Mouse (Mus musculus) urinary bladder, postnatal 36 days (tissue): Measurements from ENCODE around the gene Gltp.

Source experiments
- DNase-seq, 2 experiments: peaks; one replicate each; pipeline ENCODE4 v3.0.0; 2022; ENCODE audit warnings: low spot score in 2 of 2, mixed read lengths in 1 of 2

Gltp gene

GRCm38 (mm10) chr5:114661029-114661428 lies 29.8 kb downstream of the Gltp start:
- no peak for DNase-seq

DNA sequence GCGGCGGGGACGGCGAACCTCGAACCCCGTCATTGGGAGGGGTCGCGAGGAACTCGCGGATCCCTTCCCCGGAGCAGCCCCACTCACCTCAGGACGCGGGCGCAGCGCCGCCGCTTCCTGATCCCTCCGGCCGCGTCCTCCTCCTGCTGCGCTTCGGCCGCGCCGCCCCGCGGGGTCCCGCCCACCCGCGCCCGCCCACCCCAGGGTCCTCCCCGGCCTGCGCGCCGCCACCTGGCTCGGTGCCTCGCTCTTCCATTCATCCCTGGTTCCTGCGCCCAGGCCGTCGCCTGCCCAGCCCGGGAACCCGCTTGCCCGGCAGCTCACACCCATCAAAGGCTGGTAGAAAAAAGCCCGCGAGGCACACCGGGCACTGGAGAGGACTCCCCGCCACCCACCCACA lies 32.5 kb downstream of the Gltp start, which contains the start of gene Trpv4:
Gene Trpv4 (minus strand): TSS at position 167 of the 400 bp plus-strand sequence.
- DNase-seq: peak in 1 of 2 experiments; percentile 44

DNA sequence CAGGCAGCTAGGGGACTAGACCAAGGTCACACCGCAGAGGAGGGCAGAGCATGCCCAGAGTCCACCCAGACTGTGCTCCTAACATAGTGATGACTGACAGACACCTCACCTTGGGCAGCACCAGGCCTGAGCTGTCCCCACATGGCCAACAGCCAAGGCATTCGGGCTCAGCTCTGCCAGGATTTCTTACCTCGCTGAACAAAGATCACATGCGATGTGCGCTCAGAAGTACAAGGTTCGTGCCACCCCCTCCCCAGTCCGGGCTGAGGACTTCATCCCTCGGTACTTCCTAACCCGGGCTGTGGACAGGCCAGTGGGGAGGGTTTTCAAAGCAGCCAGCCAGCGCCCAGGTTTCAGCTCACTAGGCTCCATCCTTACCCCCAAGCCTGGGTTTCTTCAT lies 33.4 kb downstream of the Gltp start:
- DNase-seq: no peak

- DNase-seq: peak in 1 of 2 experiments; percentile 51
Observed at GRCm38 (mm10) chr5:114656305-114656704, 34.5 kb downstream of the Gltp start.

GRCm38 (mm10) chr5:114655721-114656120 lies 35.1 kb downstream of the Gltp start:
- no peak for DNase-seq

GRCm38 (mm10) chr5:114653656-114654437 lies 36.9 kb downstream of the Gltp start:
- DNase-seq: peak; percentile 49 to 66

DNA sequence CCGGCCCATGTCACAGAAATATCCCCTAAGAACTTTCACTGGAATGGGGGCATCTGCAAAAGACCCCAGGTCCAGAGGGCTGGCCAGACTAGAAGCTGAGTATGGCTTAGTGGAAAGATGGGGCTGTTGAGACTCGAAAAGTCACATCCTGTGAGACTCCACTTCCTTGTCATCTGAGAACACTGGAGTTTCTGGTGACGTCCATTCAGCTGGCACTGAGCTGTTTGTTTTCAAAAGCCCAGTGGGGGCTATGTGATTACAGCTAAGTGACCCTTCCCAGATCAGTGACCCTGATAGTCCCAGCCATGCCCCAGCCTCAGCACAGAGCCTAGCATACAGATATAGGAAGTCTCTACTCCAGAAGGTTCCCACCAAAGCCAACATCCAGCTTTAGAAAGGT lies 39.3 kb downstream of the Gltp start:
- no peak for DNase-seq

DNA sequence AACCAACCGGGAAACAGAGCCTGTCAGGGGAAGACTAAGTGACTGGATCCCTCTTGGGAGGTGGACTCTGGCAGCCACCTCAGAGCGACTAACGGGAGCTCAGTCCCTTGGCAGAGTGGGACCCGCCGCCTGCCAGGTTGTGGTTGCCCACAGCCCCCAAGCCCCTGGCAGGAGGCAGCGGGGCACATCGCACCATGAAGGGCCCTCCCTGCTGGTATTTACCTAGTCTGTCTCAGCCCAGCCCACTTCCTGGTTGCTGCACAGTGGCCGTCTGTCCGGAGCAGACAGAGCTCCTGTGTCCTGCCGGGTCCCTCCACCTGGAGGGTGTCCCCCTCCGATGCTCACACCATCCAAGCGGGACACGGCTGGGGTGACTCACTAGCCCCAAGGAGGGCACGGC lies 39.8 kb downstream of the Gltp start:
- DNase-seq: no peak

GRCm38 (mm10) chr5:114648728-114649311 lies 42.0 kb downstream of the Gltp start:
- DNase-seq: peak in 1 of 2 experiments; percentile 41

DNA sequence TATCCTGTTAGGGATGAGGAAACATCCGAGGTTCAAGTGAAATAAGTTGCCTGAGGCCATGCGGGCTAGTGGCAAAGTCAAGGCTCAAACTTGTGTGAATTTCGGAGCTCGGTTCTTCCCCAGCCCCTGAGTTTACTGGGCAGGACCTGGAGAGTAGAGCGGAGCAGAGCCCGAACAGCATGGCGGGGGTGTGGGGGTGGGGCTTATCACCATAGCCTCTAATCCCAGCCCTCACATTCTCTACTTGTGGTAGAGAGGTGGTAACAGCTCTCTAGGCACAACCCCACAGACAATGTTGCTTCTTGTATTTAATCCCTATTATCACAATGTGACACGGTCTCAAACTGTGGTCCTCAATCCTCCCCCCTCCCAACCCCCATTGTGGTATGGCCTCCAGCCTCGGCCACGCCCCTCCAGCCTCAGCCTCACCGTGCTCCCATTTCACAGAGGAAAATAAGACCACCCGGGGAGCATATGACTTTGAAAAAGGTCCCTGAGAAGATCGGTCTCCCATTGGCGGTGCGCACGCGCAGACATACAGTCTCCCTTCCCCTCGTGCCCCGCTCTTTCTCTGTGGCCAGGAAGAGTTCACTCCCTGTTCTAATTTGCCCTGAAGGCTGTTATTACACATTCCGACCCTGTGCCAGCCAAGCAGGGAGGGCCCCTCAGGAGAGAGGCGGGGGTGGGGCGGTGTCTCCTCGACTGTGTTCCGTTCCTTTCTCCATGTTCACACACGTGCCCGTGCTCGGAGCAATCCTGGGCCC lies 43.4 kb downstream of the Gltp start:
- peak; percentile 53 to 77 for DNase-seq

- DNase-seq: no peak
Observed at GRCm38 (mm10) chr5:114645916-114646315, 44.9 kb downstream of the Gltp start.

DNA sequence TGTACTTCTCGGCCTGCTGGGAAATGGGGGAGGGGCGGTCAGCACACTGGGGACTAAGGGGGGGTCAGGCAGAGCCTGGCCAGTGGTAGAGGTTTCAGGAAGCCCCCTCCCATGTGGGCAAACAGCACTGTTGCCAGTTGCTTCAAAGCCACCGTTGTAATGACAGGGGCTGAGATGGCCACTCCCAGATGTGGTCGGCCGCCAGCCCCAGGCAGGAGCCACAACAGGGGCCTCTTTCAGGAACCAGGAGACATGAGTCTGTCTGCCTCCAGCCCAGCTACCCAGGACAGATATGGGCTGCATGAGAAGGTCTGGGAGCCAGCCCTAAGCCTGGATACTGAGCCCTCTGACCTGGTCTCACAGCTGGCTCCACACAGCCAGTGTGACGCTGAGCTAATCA lies 45.9 kb downstream of the Gltp start:
- DNase-seq: no peak

DNA sequence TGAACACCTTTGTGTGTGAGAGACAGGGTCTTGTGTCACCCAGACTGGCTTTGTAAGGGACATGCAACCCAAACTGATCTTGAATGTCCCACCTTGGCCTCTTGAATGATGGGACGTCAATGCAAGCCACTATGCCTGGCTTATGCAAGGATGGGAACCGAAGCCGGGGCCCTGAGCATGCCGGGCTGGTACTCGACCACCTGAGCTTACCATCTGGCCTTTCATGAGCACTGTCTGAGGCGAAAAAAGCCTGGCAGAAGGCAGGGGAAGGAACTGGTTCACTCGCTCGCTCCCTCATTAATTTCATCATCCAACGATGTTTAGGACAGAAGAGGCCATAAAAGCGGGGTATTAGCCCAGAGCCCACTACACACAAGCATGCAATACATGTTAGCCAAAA lies 50.0 kb downstream of the Gltp start:
- DNase-seq: no peak

GRCm38 (mm10) chr5:114639645-114639957 lies 51.2 kb downstream of the Gltp start:
- no peak for DNase-seq

DNA sequence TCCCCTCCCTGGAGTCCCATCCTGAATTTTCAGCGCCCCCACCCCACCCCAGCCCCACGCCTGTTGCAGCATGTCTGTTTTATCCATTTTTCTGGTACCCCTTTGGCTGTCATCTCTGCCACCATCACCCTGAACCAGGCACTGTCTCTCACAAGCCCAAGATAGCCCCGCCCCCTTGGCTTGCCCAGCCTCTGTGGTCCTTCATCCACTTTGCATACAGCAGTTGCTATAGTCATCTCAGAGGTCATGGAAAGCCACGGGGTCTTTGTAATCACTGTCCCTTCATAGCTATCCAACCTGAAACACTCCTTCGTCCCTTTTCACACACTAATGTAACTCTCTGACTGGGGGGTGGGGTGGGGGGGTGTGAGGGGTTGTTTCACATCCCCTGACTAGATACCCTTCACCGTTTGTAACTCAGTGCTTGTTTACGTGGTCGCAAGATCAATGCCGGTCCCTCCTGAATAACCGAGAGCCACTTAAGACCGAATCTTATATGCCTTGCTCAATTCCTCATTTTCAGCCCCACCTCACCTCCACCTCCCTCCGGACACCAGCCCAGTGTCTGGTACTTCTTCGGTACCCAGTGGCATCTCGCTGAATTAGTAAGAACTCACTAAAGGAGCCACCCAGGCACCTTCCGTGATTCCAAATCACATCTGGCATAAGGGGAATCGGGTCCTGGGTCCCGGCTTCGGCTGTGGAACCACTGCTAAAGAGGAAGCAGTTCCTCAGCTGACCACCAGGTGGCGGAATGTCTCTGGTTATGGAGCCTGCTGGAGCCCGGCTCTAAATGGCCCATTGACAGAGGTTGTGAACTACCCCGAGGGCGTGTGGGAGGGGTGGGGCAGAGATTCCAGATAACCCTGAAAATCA lies 51.8 kb downstream of the Gltp start:
- peak; percentile 84 to 90 for DNase-seq

- DNase-seq: no peak
Observed at GRCm38 (mm10) chr5:114636091-114636490, 54.7 kb downstream of the Gltp start.

DNA sequence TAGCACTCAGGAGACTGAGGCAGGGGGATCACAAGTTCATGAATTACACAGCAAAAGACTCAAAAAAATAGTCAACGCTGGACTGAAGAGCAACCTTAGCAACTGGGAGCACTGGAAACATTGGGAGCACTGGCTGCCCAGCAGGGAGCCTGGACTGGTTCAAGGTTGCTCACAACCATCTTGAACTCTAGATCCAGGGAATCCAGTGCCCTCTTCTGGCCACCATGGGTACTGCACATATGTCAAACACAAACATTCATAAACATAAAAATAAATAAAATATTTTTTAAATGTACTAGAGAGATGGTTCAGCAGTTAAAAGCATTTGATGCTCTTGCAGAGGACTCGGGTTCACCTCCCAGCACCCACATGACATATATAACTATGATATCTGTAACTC lies 59.4 kb downstream of the Gltp start:
- DNase-seq: no peak

DNA sequence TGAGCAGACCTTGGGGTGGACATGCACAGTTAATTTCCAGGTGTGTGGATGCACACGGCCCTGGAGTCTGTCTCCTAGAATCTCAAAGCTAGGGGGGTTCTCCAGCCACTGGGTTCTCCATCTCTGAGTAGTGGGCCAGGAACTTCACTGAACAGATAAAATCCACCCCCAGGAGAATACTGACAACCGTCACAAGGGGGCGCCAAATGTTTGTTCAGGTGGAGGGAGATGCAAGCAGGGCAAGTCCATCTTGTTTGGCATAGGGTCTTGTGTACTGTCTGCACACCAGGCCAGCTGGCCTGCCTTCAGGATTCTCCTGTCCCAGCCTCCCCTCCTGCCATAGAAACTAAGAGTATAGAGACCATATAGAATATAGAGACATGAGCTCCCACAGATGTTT lies 65.2 kb downstream of the Gltp start:
- DNase-seq: peak in 1 of 2 experiments; percentile 43

DNA sequence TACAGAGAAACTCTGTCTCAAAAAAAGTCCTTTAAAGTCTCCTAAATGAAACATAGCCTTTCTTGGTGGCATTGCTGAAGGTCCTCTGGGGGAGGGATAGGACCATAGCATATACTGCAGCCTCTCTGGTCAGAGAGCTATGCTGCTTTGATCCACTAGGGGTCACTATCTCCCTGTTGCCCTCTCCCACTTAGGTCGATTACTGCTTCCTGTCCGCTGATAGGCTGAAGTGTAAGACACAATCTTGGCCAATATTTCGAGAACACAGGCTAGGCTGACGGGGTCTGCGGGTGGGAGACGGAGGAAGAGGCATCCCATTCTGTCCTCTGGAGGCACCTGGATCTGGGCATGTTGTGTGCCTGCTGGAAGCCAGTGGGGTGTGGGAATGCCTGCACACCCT lies 70.5 kb downstream of the Gltp start:
- DNase-seq: no peak
